ENCODE assay signal across 18 mouse cellular contexts in genomic region chr3:37715734-37716133, GRCm38 (mm10). TPM values are rescaled to one million over a fixed set of nuclear protein-coding genes. Genes with fewer than 3 reads are reported as not detected.
DNase-seq lines count a peak whose midpoint lies in the region; ATAC-seq and TF ChIP-seq lines count a peak whose summit lies in the region.
"Had no signal": no experiment of that assay in that cellular context is flagged by ENCODE, and none has a peak within 500 bp of the region (broad histone marks: within the 10 kb centered on the region; RNA-seq: fewer than 3 reads in every experiment).

No protein-coding gene starts in this region.

- no peak for TF ChIP-seq CTCF in liver, adult 2 months (IDR thresholded peaks at IDR 0.05; ENCODE audit: low read depth, low read length)

- no peaks in the 10 kb centered on the region for H3K4me1 ChIP-seq in liver, adult 2 months (ENCODE audit: control insufficient read depth, insufficient read depth, low read length)
- H3K4me1 ChIP-seq in liver, embryonic 11.5 days (replicated peaks; ENCODE audit: control insufficient read depth, insufficient read depth, low read length) = no peaks in the 10 kb centered on the region
- peaks cover 11% of the 10 kb centered on the region for H3K4me1 ChIP-seq in embryonic facial prominence, embryonic 10.5 days
- peaks cover 3% of the 10 kb centered on the region; the same call in 1 of the 2 replicates for H3K4me1 ChIP-seq in liver, embryonic 16.5 days (ENCODE audit: control insufficient read depth, low read depth, low read length)
- H3K4me1 ChIP-seq: midbrain, embryonic 15.5 days had no signal

- no peaks in the 10 kb centered on the region for H3K79me2 ChIP-seq in liver, adult 2 months (ENCODE audit: control insufficient read depth, insufficient read depth, low read length)

- 39% methylated on average over 7 of the region's 7 CpGs for WGBS in liver, adult 2 months
- 79% methylated on average over 7 of the region's 7 CpGs for WGBS in liver, embryonic 11.5 days
- WGBS in embryonic facial prominence, embryonic 10.5 days = 84% methylated on average over 7 of the region's 7 CpGs
- 66% methylated on average over 7 of the region's 7 CpGs for WGBS in liver, embryonic 16.5 days (ENCODE audit: insufficient replicate concordance)

- H3K4me2 ChIP-seq in liver, embryonic 11.5 days = no peak overlapping the region
- no peak overlapping the region for H3K4me2 ChIP-seq in liver, embryonic 16.5 days (ENCODE audit: low read depth, low read length)
- H3K4me2 ChIP-seq: heart, embryonic 15.5 days; midbrain, embryonic 15.5 days had no signal

- no peaks in the 10 kb centered on the region for H3K9me3 ChIP-seq in liver, embryonic 11.5 days (ENCODE audit: control insufficient read depth, low read length)
- H3K9me3 ChIP-seq in embryonic facial prominence, embryonic 10.5 days = no peaks in the 10 kb centered on the region
- no peaks in the 10 kb centered on the region for H3K9me3 ChIP-seq in liver, embryonic 16.5 days (replicated peaks; ENCODE audit: control insufficient read depth, low read length)
- H3K9me3 ChIP-seq: forebrain, embryonic 10.5 days; heart, embryonic 15.5 days; hindbrain, embryonic 10.5 days; midbrain, embryonic 15.5 days had no signal

- DNase-seq in liver, adult 2 months (ENCODE audit: extremely low read depth, low read depth, low spot score) = peak; percentile 32
- no peak for DNase-seq in liver, embryonic 11.5 days (ENCODE audit: low spot score)
- no peak for DNase-seq in embryonic facial prominence, embryonic 10.5 days (ENCODE audit: low spot score)
- DNase-seq in fat pad, adult 2 months (ENCODE audit: extremely low read depth, low read depth, low spot score) = peak; percentile 90
- DNase-seq in cerebellum, adult 9-10 months = no peak
- no peak for DNase-seq in cerebellum, adult 18-20 months
- DNase-seq: adrenal gland, adult 8-10 months; cerebellum, postnatal 10 days; heart, adult 2 months; lung, postnatal 14 days; thymus, postnatal 25 days had no signal

- H3K27ac ChIP-seq in liver, adult 2 months (replicated peaks; ENCODE audit: insufficient read depth, low read depth, low read length) = no peak overlapping the region
- no peak overlapping the region for H3K27ac ChIP-seq in liver, embryonic 11.5 days (ENCODE audit: low read depth, low read length)
- H3K27ac ChIP-seq in embryonic facial prominence, embryonic 10.5 days (replicated peaks) = 0 out of 2 replicates have a peak overlapping the region, but pooled peaks have one; percentile 41
- no peak overlapping the region for H3K27ac ChIP-seq in liver, embryonic 16.5 days (ENCODE audit: low read length)
- H3K27ac ChIP-seq: heart, adult 2 months; heart, embryonic 15.5 days; hindbrain, embryonic 10.5 days; liver, embryonic 14.5 days; midbrain, embryonic 15.5 days; stomach, postnatal 0 days had no signal

- no peaks in the 10 kb centered on the region for H3K36me3 ChIP-seq in liver, adult 2 months (ENCODE audit: control insufficient read depth, insufficient read depth, low read length)
- H3K36me3 ChIP-seq in liver, embryonic 11.5 days (ENCODE audit: control insufficient read depth, insufficient read depth, low read length) = no peaks in the 10 kb centered on the region
- H3K36me3 ChIP-seq in embryonic facial prominence, embryonic 10.5 days (replicated peaks) = no peaks in the 10 kb centered on the region
- no peaks in the 10 kb centered on the region for H3K36me3 ChIP-seq in liver, embryonic 16.5 days (ENCODE audit: control insufficient read depth, insufficient read depth)
- H3K36me3 ChIP-seq: forebrain, embryonic 10.5 days; heart, embryonic 15.5 days; hindbrain, embryonic 10.5 days; midbrain, embryonic 15.5 days had no signal

- H3K27me3 ChIP-seq in liver, adult 2 months (ENCODE audit: control insufficient read depth, insufficient read depth, low read length) = no peaks in the 10 kb centered on the region
- no peaks in the 10 kb centered on the region for H3K27me3 ChIP-seq in liver, embryonic 11.5 days (replicated peaks; ENCODE audit: control insufficient read depth, insufficient read depth, low read length)
- H3K27me3 ChIP-seq in embryonic facial prominence, embryonic 10.5 days (replicated peaks; ENCODE audit: low read depth, poor library complexity, severe bottlenecking) = no peaks in the 10 kb centered on the region
- no peaks in the 10 kb centered on the region for H3K27me3 ChIP-seq in liver, embryonic 16.5 days (ENCODE audit: control insufficient read depth, insufficient read depth, low read depth, low read length)
- H3K27me3 ChIP-seq: heart, embryonic 15.5 days; midbrain, embryonic 15.5 days had no signal

- no peak overlapping the region for H3K9ac ChIP-seq in liver, adult 2 months (ENCODE audit: low read depth, low read length)
- no peak overlapping the region for H3K9ac ChIP-seq in liver, embryonic 11.5 days (ENCODE audit: low read depth, low read length)
- H3K9ac ChIP-seq in liver, embryonic 16.5 days (ENCODE audit: low read depth, low read length) = no peak overlapping the region
- H3K9ac ChIP-seq: heart, embryonic 15.5 days; liver, embryonic 14.5 days; midbrain, embryonic 15.5 days had no signal

- no peak overlapping the region for H3K4me3 ChIP-seq in liver, adult 2 months (ENCODE audit: insufficient read depth, low read depth, low read length)
- no peak overlapping the region for H3K4me3 ChIP-seq in liver, embryonic 11.5 days (ENCODE audit: low read depth, low read length)
- no peak overlapping the region for H3K4me3 ChIP-seq in embryonic facial prominence, embryonic 10.5 days
- H3K4me3 ChIP-seq in liver, embryonic 16.5 days (ENCODE audit: low read depth, low read length) = no peak overlapping the region
- H3K4me3 ChIP-seq: forebrain, embryonic 10.5 days; heart, adult 2 months; heart, embryonic 15.5 days; hindbrain, embryonic 10.5 days; midbrain, embryonic 15.5 days had no signal

- ATAC-seq in liver, embryonic 11.5 days (replicated peaks; ENCODE audit: low FRiP score) = no peak
- peak; percentile 67 for ATAC-seq in liver, embryonic 16.5 days (ENCODE audit: low read depth)
- ATAC-seq: midbrain, embryonic 15.5 days had no signal

- no peak for TF ChIP-seq POLR2A in liver, adult 2 months (IDR thresholded peaks at IDR 0.05; ENCODE audit: extremely low read depth, insufficient read depth, low read length)

RNA-seq across cellular contexts. Expression of gene Gm5148, which starts 8.6 kb away (rescaled TPM):
- 0.09 and 0.20 TPM in 2 replicates for total RNA-seq in liver, adult 2 months (2014; rRNA removed)
- polyA plus RNA-seq in liver, adult 2 months (2012; rRNA removed) = 0.73 and 0.94 TPM in 2 replicates
- polyA plus RNA-seq in liver, embryonic 11.5 days (2014; fragmentation: Nextera tagmentation; extraction: Ambion mirVana) = 3.7 and 4.8 TPM in 2 replicates
- 3.1 and 4.1 TPM in 2 replicates for polyA plus RNA-seq in embryonic facial prominence, embryonic 10.5 days (2016; fragmentation: Nextera tagmentation; extraction: Ambion mirVana)
- polyA plus RNA-seq in liver, embryonic 16.5 days (2015; fragmentation: Nextera tagmentation; extraction: Ambion mirVana) = 2.6 and 2.9 TPM in 2 replicates

Comparison
In these comparisons a context has a peak if more than half of its experiments do, and no peak if none do; other contexts are left out.
1. DNase-seq: peak in liver, adult 2 months (single experiment) and fat pad, adult 2 months (single experiment); none in liver, embryonic 11.5 days (single experiment), embryonic facial prominence, embryonic 10.5 days (single experiment), cerebellum, adult 9-10 months (single experiment) and cerebellum, adult 18-20 months (0 of 2).